Mouse (Mus musculus) lung, embryonic 15.5 days (tissue): ENCODE results near the gene Gm29289. TPM values are rescaled to one million over a fixed set of nuclear protein-coding genes. Genes with fewer than 3 reads are reported as not detected.
"Not testable (repeated sequence)": the region's sequence is repeated elsewhere in the genome, so short reads cannot be mapped to it uniquely, and the experiment has no call there.

Source experiments
- ATAC-seq: fragments of 200-750 bp; cut with Nextera tagmentation; 2 replicates; pipeline ENCODE4 v1.8.0; 2017; ENCODE audit warnings: moderate number of reproducible peaks, borderline replicate concordance; ENCODE audit not compliant: low FRiP score, low TSS enrichment; ENCODE audit errors: extremely low read depth
- H3K27ac ChIP-seq: fragments of 300-500 bp; sonication (generic); 2 replicates; pipeline ENCODE4 v1.5.1; 2015; ENCODE audit warnings: moderate library complexity, mild to moderate bottlenecking, inconsistent platforms
- H3K27me3 ChIP-seq: fragments of 300-500 bp; sonication (generic); 2 replicates; pipeline ENCODE4 v1.6.1; 2015; ENCODE audit warnings: inconsistent platforms
- H3K36me3 ChIP-seq: fragments of 300-500 bp; sonication (generic); 2 replicates; pipeline ENCODE4 v1.6.1; 2015; ENCODE audit warnings: inconsistent platforms
- H3K4me1 ChIP-seq: fragments of 300-500 bp; sonication (generic); 2 replicates; pipeline ENCODE4 v1.6.1; 2015; ENCODE audit warnings: inconsistent platforms
- H3K4me2 ChIP-seq: fragments of 300-500 bp; sonication (generic); 2 replicates; pipeline ENCODE4 v1.6.1; 2015; ENCODE audit warnings: inconsistent platforms, mild to moderate bottlenecking, moderate library complexity
- H3K4me3 ChIP-seq: fragments of 300-500 bp; sonication (generic); 2 replicates; pipeline ENCODE4 v1.5.1; 2015; ENCODE audit warnings: mild to moderate bottlenecking, inconsistent platforms
- H3K9ac ChIP-seq: fragments of 300-500 bp; sonication (generic); 2 replicates; pipeline ENCODE4 v1.6.1; 2015; ENCODE audit warnings: inconsistent platforms
- H3K9me3 ChIP-seq: fragments of 300-500 bp; sonication (generic); 2 replicates; pipeline ENCODE4 v1.6.1; 2016; ENCODE audit warnings: inconsistent platforms
- WGBS: fragments of 180-500 bp; shearing (Covaris S2); methylation state at CpG from one replicate; pipeline ENCODE4 v1.1.7; 2015; 5-methylcytosine and 5-hydroxymethylcytosine counted together
- polyA plus RNA-seq: library from polyadenylated mRNA; unstranded; fragments of >200 nt; fragmentation: Nextera tagmentation; extraction: Ambion mirVana; gene quantifications from 2 replicates; pipeline ENCODE4 v1.2.1, GENCODE M21; 2015

Gm29289 gene
- not detected in 2 replicates for polyA plus RNA-seq

DNA sequence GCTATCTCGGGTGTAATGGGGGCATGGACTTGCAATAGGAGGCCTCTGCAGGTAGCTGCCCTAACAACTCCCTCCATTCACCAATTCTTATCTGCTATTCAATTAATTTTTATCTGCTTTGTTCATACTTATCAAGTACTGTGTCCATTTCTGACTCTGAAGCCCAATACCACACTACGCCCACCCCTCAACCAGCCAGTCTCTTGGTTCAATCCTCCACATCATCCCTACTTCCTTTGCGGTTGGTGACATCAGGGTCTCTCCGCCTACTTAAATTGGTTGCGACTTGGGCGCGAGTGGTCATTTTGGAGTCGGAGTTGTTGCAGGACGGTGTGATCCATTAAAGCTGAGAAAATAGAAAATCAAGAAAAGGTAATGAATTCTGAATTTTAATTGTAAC lies at the start of gene Gm29289:
Gene Gm29289, plus strand, starts transcription at position 301 of the 400 bp plus-strand sequence.
- WGBS, result no CpG with 5 or more reads among the region's 9 CpGs
- H3K4me1 ChIP-seq, H3K9ac ChIP-seq, H3K36me3 ChIP-seq, H3K27me3 ChIP-seq, H3K4me3 ChIP-seq, H3K27ac ChIP-seq, H3K4me2 ChIP-seq, H3K9me3 ChIP-seq, ATAC-seq: not testable (repeated sequence)

DNA sequence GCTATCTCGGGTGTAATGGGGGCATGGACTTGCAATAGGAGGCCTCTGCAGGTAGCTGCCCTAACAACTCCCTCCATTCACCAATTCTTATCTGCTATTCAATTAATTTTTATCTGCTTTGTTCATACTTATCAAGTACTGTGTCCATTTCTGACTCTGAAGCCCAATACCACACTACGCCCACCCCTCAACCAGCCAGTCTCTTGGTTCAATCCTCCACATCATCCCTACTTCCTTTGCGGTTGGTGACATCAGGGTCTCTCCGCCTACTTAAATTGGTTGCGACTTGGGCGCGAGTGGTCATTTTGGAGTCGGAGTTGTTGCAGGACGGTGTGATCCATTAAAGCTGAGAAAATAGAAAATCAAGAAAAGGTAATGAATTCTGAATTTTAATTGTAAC lies 31.7 kb upstream of the Gm29289 start, which contains the start of gene Gm10352:
Gene Gm10352, plus strand, starts transcription at position 301 of the 400 bp plus-strand sequence.
- H3K9ac ChIP-seq, H3K4me2 ChIP-seq, H3K4me1 ChIP-seq, ATAC-seq, H3K27ac ChIP-seq, H3K9me3 ChIP-seq, H3K36me3 ChIP-seq, H3K27me3 ChIP-seq, H3K4me3 ChIP-seq: not testable (repeated sequence)
- whole genome bisulfite sequencing, result no CpG with 5 or more reads among the region's 9 CpGs

Other genes with a start within 250 kb of the Gm29289 start
- not detected in 2 replicates for gene H2al2b, start 211.9 kb upstream of the Gm29289 start, polyA plus RNA-seq
- gene Gm4064, start 136.4 kb upstream of the Gm29289 start, polyA plus RNA-seq, result not detected in 2 replicates
- not detected in 2 replicates for gene Rbmy, start 101.9 kb upstream of the Gm29289 start, polyA plus RNA-seq
- not detected in 2 replicates for gene Gm10256, start 101.9 kb upstream of the Gm29289 start, polyA plus RNA-seq
- gene Gm10352, start 31.6 kb upstream of the Gm29289 start, polyA plus RNA-seq, result not detected in 2 replicates